Mouse (Mus musculus): ENCODE results near the gene Sec14l3.
"Not testable (repeated sequence)": the region's sequence is repeated elsewhere in the genome, so short reads cannot be mapped to it uniquely, and the experiment has no call there.

Sec14l3 gene

GRCm38 (mm10) chr11:4064627-4065122 lies at the start of gene Sec14l3:
TSS of gene Sec14l3 (plus strand) at chr11:4064841.
- no peak for DNase-seq

GRCm38 (mm10) chr11:4015796-4016195 lies 48.8 kb upstream of the Sec14l3 start:
- DNase-seq = not testable (repeated sequence)

- not testable (repeated sequence) for DNase-seq
Measured at GRCm38 (mm10) chr11:4022111-4022510, 42.5 kb upstream of the Sec14l3 start.

GRCm38 (mm10) chr11:4023321-4023720 lies 41.3 kb upstream of the Sec14l3 start:
- no peak for DNase-seq

- no peak for DNase-seq
Measured at GRCm38 (mm10) chr11:4027066-4027465, 37.6 kb upstream of the Sec14l3 start.

- no peak for DNase-seq
Measured at GRCm38 (mm10) chr11:4027561-4028334, 36.9 kb upstream of the Sec14l3 start.

- DNase-seq = no peak
Measured at GRCm38 (mm10) chr11:4029343-4029742, 35.3 kb upstream of the Sec14l3 start.

- no peak for DNase-seq
Measured at GRCm38 (mm10) chr11:4031126-4031941, 33.3 kb upstream of the Sec14l3 start, which contains the start of gene Sec14l4. TSS of gene Sec14l4 (plus strand) at chr11:4031462.

- DNase-seq = no peak
Measured at GRCm38 (mm10) chr11:4031961-4032360, 32.7 kb upstream of the Sec14l3 start.

- no peak for DNase-seq
Measured at GRCm38 (mm10) chr11:4033471-4033870, 31.2 kb upstream of the Sec14l3 start.

GRCm38 (mm10) chr11:4034169-4034568 lies 30.5 kb upstream of the Sec14l3 start:
- DNase-seq = no peak

GRCm38 (mm10) chr11:4035116-4035892 lies 29.3 kb upstream of the Sec14l3 start:
- DNase-seq = no peak

GRCm38 (mm10) chr11:4035916-4036315 lies 28.7 kb upstream of the Sec14l3 start:
- DNase-seq = no peak

- no peak for DNase-seq
Measured at GRCm38 (mm10) chr11:4036365-4037084, 28.1 kb upstream of the Sec14l3 start.

GRCm38 (mm10) chr11:4039951-4040350 lies 24.7 kb upstream of the Sec14l3 start:
- no peak for DNase-seq

GRCm38 (mm10) chr11:4041123-4041625 lies 23.5 kb upstream of the Sec14l3 start:
- no peak for DNase-seq

- DNase-seq = no peak
Measured at GRCm38 (mm10) chr11:4043081-4043480, 21.6 kb upstream of the Sec14l3 start.

- DNase-seq = no peak
Measured at GRCm38 (mm10) chr11:4046526-4046925, 18.1 kb upstream of the Sec14l3 start.

GRCm38 (mm10) chr11:4047766-4048165 lies 16.9 kb upstream of the Sec14l3 start:
- no peak for DNase-seq

- no peak for DNase-seq
Measured at GRCm38 (mm10) chr11:4048438-4048837, 16.2 kb upstream of the Sec14l3 start.

GRCm38 (mm10) chr11:4053586-4053985 lies 11.1 kb upstream of the Sec14l3 start:
- DNase-seq = peak in 1 of 2 experiments; percentile 57
